Mouse (Mus musculus) lung, embryonic 16.5 days (tissue): ENCODE data around the gene Sohlh2. TPM values are rescaled to one million over a fixed set of nuclear protein-coding genes. Genes with fewer than 3 reads are reported as not detected.
A peak's percentile ranks its signal among the peaks of the same experiment; 100 is the strongest.

Experiments
- ATAC-seq: fragments of 200-750 bp; cut with Nextera tagmentation; 2 replicates; pipeline ENCODE4 v1.8.0; 2017; ENCODE audit warnings: low read depth, mild to moderate bottlenecking, moderate library complexity
- H3K27ac ChIP-seq: fragments of 300-500 bp; sonication (generic); 2 replicates; pipeline ENCODE4 v1.5.1; 2014; ENCODE audit warnings: mild to moderate bottlenecking, control low read depth, low read length
- H3K27me3 ChIP-seq: fragments of 300-500 bp; sonication (generic); 2 replicates; pipeline ENCODE4 v1.6.1; 2014; ENCODE audit warnings: low read depth, low read length, mixed read lengths; ENCODE audit not compliant: control insufficient read depth, insufficient read depth
- H3K36me3 ChIP-seq: fragments of 300-500 bp; sonication (generic); 2 replicates; pipeline ENCODE4 v1.6.1; 2014; ENCODE audit warnings: low read length; ENCODE audit not compliant: control insufficient read depth, insufficient read depth
- H3K4me1 ChIP-seq: fragments of 300-500 bp; sonication (generic); replicated peaks from 2 replicates; pipeline ENCODE4 v1.6.1; 2014; ENCODE audit warnings: low read length, mixed read lengths; ENCODE audit not compliant: control insufficient read depth, insufficient read depth
- H3K4me2 ChIP-seq: fragments of 300-500 bp; sonication (generic); 2 replicates; pipeline ENCODE4 v1.6.1; 2014; ENCODE audit warnings: low read depth, low read length, control low read depth
- H3K4me3 ChIP-seq: fragments of 300-500 bp; sonication (generic); 2 replicates; pipeline ENCODE4 v1.5.1; 2014; ENCODE audit warnings: mild to moderate bottlenecking, low read length, control low read depth
- H3K9ac ChIP-seq: fragments of 300-500 bp; sonication (generic); 2 replicates; pipeline ENCODE4 v1.6.1; 2014; ENCODE audit warnings: low read length, control low read depth
- H3K9me3 ChIP-seq: fragments of 300-500 bp; sonication (generic); 2 replicates; pipeline ENCODE4 v1.6.1; 2016; ENCODE audit warnings: low read length; ENCODE audit not compliant: control insufficient read depth
- WGBS: fragments of 180-500 bp; shearing (Covaris S2); extraction: QIAGEN DNeasy Blood & Tissue Kit; methylation state at CpG from one replicate; pipeline ENCODE4 v1.1.7; 2014; 5-methylcytosine and 5-hydroxymethylcytosine counted together
- polyA plus RNA-seq: library from polyadenylated mRNA; unstranded; fragments of >200 nt; fragmentation: Nextera tagmentation; extraction: Ambion mirVana; gene quantifications from 2 replicates; pipeline ENCODE4 v1.2.1, GENCODE M21; 2015

Sohlh2 gene
- polyA plus RNA-seq, 1 experiment from 2014 or later, result not detected

- no peak for ATAC-seq
- WGBS, result 60% methylated on average over 6 of the region's 6 CpGs
- Histone ChIP-seq H3K4me1 (no peaks in the 10 kb centered on the region), H3K9ac (no peak overlapping the region), H3K27me3 (no peaks in the 10 kb centered on the region), H3K36me3 (no peaks in the 10 kb centered on the region), H3K27ac (no peak overlapping the region), H3K4me2 (no peak overlapping the region), H3K4me3 (no peak overlapping the region), H3K9me3 (no peaks in the 10 kb centered on the region)
Measured at GRCm38 (mm10) chr3:55152673-55153334, 29.0 kb upstream of the Sohlh2 start.

- Histone ChIP-seq H3K4me2 (no peak overlapping the region), H3K27me3 (no peaks in the 10 kb centered on the region), H3K4me1 (no peaks in the 10 kb centered on the region), H3K9ac (no peak overlapping the region), H3K36me3 (no peaks in the 10 kb centered on the region), H3K4me3 (no peak overlapping the region), H3K9me3 (no peaks in the 10 kb centered on the region), H3K27ac (no peak overlapping the region)
- no peak for ATAC-seq
- 91% methylated on average over 7 of the region's 7 CpGs for WGBS
Measured at GRCm38 (mm10) chr3:55154163-55154562, 27.7 kb upstream of the Sohlh2 start.

GRCm38 (mm10) chr3:55157413-55157812, 24.4 kb upstream of the Sohlh2 start:
- no peaks in the 10 kb centered on the region for H3K4me1 ChIP-seq
- no peak overlapping the region for H3K27ac ChIP-seq
- peak; percentile 23; the same call in 1 of the 2 replicates for ATAC-seq
- H3K36me3 ChIP-seq, result no peaks in the 10 kb centered on the region
- no peak overlapping the region for H3K9ac ChIP-seq
- no peak overlapping the region for H3K4me3 ChIP-seq
- no peaks in the 10 kb centered on the region for H3K9me3 ChIP-seq
- H3K4me2 ChIP-seq, result no peak overlapping the region
- no peaks in the 10 kb centered on the region for H3K27me3 ChIP-seq
- 45% methylated on average over 5 of the region's 5 CpGs for WGBS

- Histone ChIP-seq H3K4me2 (no peak overlapping the region), H3K27me3 (no peaks in the 10 kb centered on the region), H3K4me3 (no peak overlapping the region), H3K27ac (no peak overlapping the region), H3K9ac (no peak overlapping the region), H3K9me3 (no peaks in the 10 kb centered on the region), H3K4me1 (no peaks in the 10 kb centered on the region), H3K36me3 (no peaks in the 10 kb centered on the region)
- WGBS, result 79% methylated on average over 7 of the region's 7 CpGs
- no peak for ATAC-seq
Measured at GRCm38 (mm10) chr3:55161144-55161543, 20.7 kb upstream of the Sohlh2 start.

- Histone ChIP-seq H3K4me2 (no peak overlapping the region), H3K9me3 (no peaks in the 10 kb centered on the region), H3K27ac (no peak overlapping the region), H3K9ac (no peak overlapping the region), H3K4me3 (no peak overlapping the region), H3K27me3 (no peaks in the 10 kb centered on the region), H3K4me1 (no peaks in the 10 kb centered on the region), H3K36me3 (no peaks in the 10 kb centered on the region)
- no peak for ATAC-seq
- 57% methylated on average over 4 of the region's 4 CpGs for WGBS
Measured at GRCm38 (mm10) chr3:55163510-55163909, 18.3 kb upstream of the Sohlh2 start.

GRCm38 (mm10) chr3:55172478-55172877, 9.3 kb upstream of the Sohlh2 start:
- 60% methylated on average over 3 of the region's 3 CpGs for WGBS
- no peak overlapping the region for H3K9ac ChIP-seq

GRCm38 (mm10) chr3:55177271-55177670, 4.6 kb upstream of the Sohlh2 start:
- H3K27ac ChIP-seq, result no peak overlapping the region
- no peak overlapping the region for H3K4me3 ChIP-seq
- no peaks in the 10 kb centered on the region for H3K27me3 ChIP-seq
- no peaks in the 10 kb centered on the region for H3K4me1 ChIP-seq
- ATAC-seq, result no peak
- 41% methylated on average over 6 of the region's 6 CpGs for WGBS
- H3K36me3 ChIP-seq, result no peaks in the 10 kb centered on the region
- no peak overlapping the region for H3K9ac ChIP-seq
- no peak overlapping the region for H3K4me2 ChIP-seq
- no peaks in the 10 kb centered on the region; the same call in 1 of the 2 replicates for H3K9me3 ChIP-seq

More at GRCm38 (mm10) chr3:55172478-55172877, 9.3 kb upstream of the Sohlh2 start:
- no peaks in the 10 kb centered on the region for H3K9me3 ChIP-seq
- H3K36me3 ChIP-seq, result no peaks in the 10 kb centered on the region
- no peak overlapping the region for H3K4me3 ChIP-seq
- no peak overlapping the region for H3K27ac ChIP-seq
- no peaks in the 10 kb centered on the region for H3K4me1 ChIP-seq
- ATAC-seq, result no peak
- H3K4me2 ChIP-seq, result no peak overlapping the region
- H3K27me3 ChIP-seq, result no peaks in the 10 kb centered on the region

- whole genome bisulfite sequencing, result 59% methylated on average over 4 of the region's 4 CpGs
- no peak overlapping the region for H3K4me2 ChIP-seq
- H3K36me3 ChIP-seq, result no peaks in the 10 kb centered on the region
Measured at GRCm38 (mm10) chr3:55191668-55192067, 9.8 kb downstream of the Sohlh2 start.

GRCm38 (mm10) chr3:55193351-55193750, 11.5 kb downstream of the Sohlh2 start:
- H3K9ac ChIP-seq, result no peak overlapping the region
- H3K9me3 ChIP-seq, result no peaks in the 10 kb centered on the region
- no peaks in the 10 kb centered on the region for H3K36me3 ChIP-seq
- H3K4me3 ChIP-seq, result no peak overlapping the region
- H3K27me3 ChIP-seq, result no peaks in the 10 kb centered on the region
- WGBS, result 65% methylated on average over 2 of the region's 2 CpGs
- H3K4me1 ChIP-seq, result peaks cover 7% of the 10 kb centered on the region
- H3K4me2 ChIP-seq, result no peak overlapping the region
- H3K27ac ChIP-seq, result no peak overlapping the region
- no peak for ATAC-seq

More at GRCm38 (mm10) chr3:55191668-55192067, 9.8 kb downstream of the Sohlh2 start:
- no peak for ATAC-seq
- no peak overlapping the region for H3K4me3 ChIP-seq
- H3K9me3 ChIP-seq, result no peaks in the 10 kb centered on the region
- peaks cover 7% of the 10 kb centered on the region for H3K4me1 ChIP-seq
- no peak overlapping the region for H3K27ac ChIP-seq
- no peaks in the 10 kb centered on the region for H3K27me3 ChIP-seq
- no peak overlapping the region for H3K9ac ChIP-seq
